Mouse (Mus musculus): Measurements from ENCODE around the gene Wnt3. TPM values are rescaled to one million over a fixed set of nuclear protein-coding genes. Genes with fewer than 3 reads are reported as not detected.

The Wnt3 gene
- total and polyA plus RNA-seq, 3 experiments: 0.04 TPM; not detected in 2

GRCm38 (mm10) chr11:103810631-103811030, 36.7 kb downstream of the Wnt3 start:
- Histone ChIP-seq H3K4me2 (ENCODE audit: insufficient read depth, low read depth, poor library complexity, severe bottlenecking) (no peak overlapping the region), H3K9ac (ENCODE audit: insufficient read depth, low read depth) (no peak overlapping the region), H3K27me3 (replicated peaks) (peaks cover 33% of the 10 kb centered on the region), H3K4me3 (replicated peaks in 1 of 3; ENCODE audit: low read depth in 2 of 3, low read length in 2 of 3, poor library complexity in 1 of 3) (no peak overlapping the region), H3K79me2 (replicated peaks; ENCODE audit: control insufficient read depth, extremely low read depth, insufficient read depth, poor library complexity, severe bottlenecking) (no peaks in the 10 kb centered on the region), H3K9me3 (replicated peaks; ENCODE audit: low read length) (peaks cover 7% of the 10 kb centered on the region), H3K27ac (ENCODE audit: insufficient read depth, low read depth) (no peak overlapping the region), H3K36me3 (replicated peaks in 1 of 2; ENCODE audit: control insufficient read depth in 1 of 2, insufficient read depth in 1 of 2, low read length in 1 of 2) (no peaks in the 10 kb centered on the region), H3K4me1 (ENCODE audit: control insufficient read depth in 1 of 2, insufficient read depth in 2 of 2) (no peaks in the 10 kb centered on the region)
- in situ Hi-C loops (cut with MboI; ENCODE audit: low pct_ligation_motif_present, low pct_unique_long_range_greater_than_20kb, low sequenced_read_pairs) (no loop called here), dilution Hi-C loops (cut with MboI; ENCODE audit: extremely low pct_ligation_motif_present, extremely low pct_unique_long_range_greater_than_20kb, low sequenced_read_pairs) (no loop called here)
- TF ChIP-seq SMC3 (IDR thresholded peaks at IDR 0.05; ENCODE audit: low read depth, low read length) (no peak), SIN3A (IDR thresholded peaks at IDR 0.05; ENCODE audit: low read length) (no peak), JUND (conservative IDR thresholded peaks at IDR 0.05; ENCODE audit: low read depth, low read length) (no peak), CTCF (conservative IDR thresholded peaks at IDR 0.05 in 1 of 2, IDR thresholded peaks at IDR 0.05 in 1 of 2; ENCODE audit: low read depth in 2 of 2, low read length in 2 of 2) (no peak), PAX5 (IDR thresholded peaks at IDR 0.05; ENCODE audit: low read length) (no peak), ZNF384 (IDR thresholded peaks at IDR 0.05; ENCODE audit: low read depth, low read length) (no peak), NRF1 (IDR thresholded peaks at IDR 0.05; ENCODE audit: low read depth, low read length) (no peak), MAZ (IDR thresholded peaks at IDR 0.05; ENCODE audit: low read depth, low read length) (no peak), ZKSCAN1 (IDR thresholded peaks at IDR 0.05; ENCODE audit: borderline replicate concordance, low read depth, low read length) (no peak), ETS1 (conservative IDR thresholded peaks at IDR 0.05; ENCODE audit: low read depth, low read length) (no peak), GABPA (IDR thresholded peaks at IDR 0.05; ENCODE audit: insufficient replicate concordance, low read depth, low read length) (no peak), JUN (IDR thresholded peaks at IDR 0.05; ENCODE audit: insufficient read depth, low read depth, low read length) (no peak)
- DNase-seq (ENCODE audit: extremely low read depth): no peak

GRCm38 (mm10) chr11:103811246-103811645, 37.3 kb downstream of the Wnt3 start:
- no peak for DNase-seq (ENCODE audit: extremely low read depth)
- H3K4me3 ChIP-seq (replicated peaks in 1 of 3; ENCODE audit: low read depth in 2 of 3, low read length in 2 of 3, poor library complexity in 1 of 3): no peak overlapping the region
- peaks cover 27% of the 10 kb centered on the region for H3K27me3 ChIP-seq (replicated peaks)
- no peak overlapping the region for H3K27ac ChIP-seq (ENCODE audit: insufficient read depth, low read depth)
- H3K36me3 ChIP-seq (replicated peaks in 1 of 2; ENCODE audit: control insufficient read depth in 1 of 2, insufficient read depth in 1 of 2, low read length in 1 of 2): no peaks in the 10 kb centered on the region
- no peaks in the 10 kb centered on the region for H3K79me2 ChIP-seq (replicated peaks; ENCODE audit: control insufficient read depth, extremely low read depth, insufficient read depth, poor library complexity, severe bottlenecking)
- H3K9me3 ChIP-seq (replicated peaks; ENCODE audit: low read length): peaks cover 3% of the 10 kb centered on the region
- no peaks in the 10 kb centered on the region for H3K4me1 ChIP-seq (ENCODE audit: control insufficient read depth in 1 of 2, insufficient read depth in 2 of 2)
- dilution Hi-C loops (cut with MboI; ENCODE audit: extremely low pct_ligation_motif_present, extremely low pct_unique_long_range_greater_than_20kb, low sequenced_read_pairs): no loop called here
- H3K4me2 ChIP-seq (ENCODE audit: insufficient read depth, low read depth, poor library complexity, severe bottlenecking): no peak overlapping the region
- TF ChIP-seq CHD1 (IDR thresholded peaks at IDR 0.05; ENCODE audit: low read depth, low read length) (no peak), TCF12 (IDR thresholded peaks at IDR 0.05; ENCODE audit: low read depth, low read length) (no peak), JUND (conservative IDR thresholded peaks at IDR 0.05; ENCODE audit: low read depth, low read length) (no peak), ZMIZ1 (IDR thresholded peaks at IDR 0.05; ENCODE audit: low read depth, low read length) (no peak), JUN (IDR thresholded peaks at IDR 0.05; ENCODE audit: insufficient read depth, low read depth, low read length) (no peak), USF1 (IDR thresholded peaks at IDR 0.05; ENCODE audit: low read depth, low read length) (no peak), KAT2A (IDR thresholded peaks at IDR 0.05; ENCODE audit: insufficient replicate concordance, low read length) (no peak), MEF2A (IDR thresholded peaks at IDR 0.05; ENCODE audit: borderline replicate concordance, low read depth, low read length) (no peak), IRF4 (IDR thresholded peaks at IDR 0.05; ENCODE audit: low read depth, low read length) (no peak), NELFE (IDR thresholded peaks at IDR 0.05; ENCODE audit: low read depth, low read length) (no peak), BHLHE40 (IDR thresholded peaks at IDR 0.05; ENCODE audit: low read depth, low read length) (no peak), TBP (conservative IDR thresholded peaks at IDR 0.05; ENCODE audit: low read depth, low read length) (no peak), EP300 (IDR thresholded peaks at IDR 0.05; ENCODE audit: low read length) (no peak)
- H3K9ac ChIP-seq (ENCODE audit: insufficient read depth, low read depth): no peak overlapping the region
- in situ Hi-C loops (cut with MboI; ENCODE audit: low pct_ligation_motif_present, low pct_unique_long_range_greater_than_20kb, low sequenced_read_pairs): no loop called here
